In genomic region chr17:55932635-55933034, GRCm38 (mm10) we compare ENCODE assay signal across 1 mouse cellular context.
TF ChIP-seq lines count a peak whose summit lies in the region.

No protein-coding gene starts in this region.

TF ChIP-seq in MEL, 35 proteins besides CTCF, POLR2A, EP300 and RAD21 (continued from another document):
- TF ChIP-seq SMC3 (IDR thresholded peaks at IDR 0.05; ENCODE audit: low read depth, low read length) (no peak), USF1 (IDR thresholded peaks at IDR 0.05; ENCODE audit: low read depth, low read length) (no peak), KAT2A (conservative IDR thresholded peaks at IDR 0.05; ENCODE audit: low read depth, low read length) (no peak), POLR2AphosphoS2 (IDR thresholded peaks at IDR 0.05; ENCODE audit: low read length) (no peak), ZMIZ1 (IDR thresholded peaks at IDR 0.05; ENCODE audit: low read depth, low read length) (no peak), MAX (IDR thresholded peaks at IDR 0.05; ENCODE audit: low read length) (no peak; the same call in 1 of the 2 replicates), TBP (IDR thresholded peaks at IDR 0.05; ENCODE audit: low read depth, low read length) (peak; percentile 65), TAL1 (IDR thresholded peaks at IDR 0.05; ENCODE audit: low read length) (peak; percentile 94), HCFC1 (IDR thresholded peaks at IDR 0.05; ENCODE audit: low read depth, low read length) (peak; percentile 42; the same call in 1 of the 2 replicates), MAZ (IDR thresholded peaks at IDR 0.05; ENCODE audit: low read depth, low read length) (no peak; the same call in none of the 2 replicates), MEF2A (IDR thresholded peaks at IDR 0.05; ENCODE audit: extremely low read depth, insufficient replicate concordance, low read depth, low read length, poor library complexity, severe bottlenecking) (no peak), MXI1 (IDR thresholded peaks at IDR 0.05; ENCODE audit: low read depth, low read length) (no peak), POLR2AphosphoS5 (IDR thresholded peaks at IDR 0.05; ENCODE audit: borderline replicate concordance, low read depth, low read length) (no peak; the same call in 1 of the 2 replicates), BHLHE40 (IDR thresholded peaks at IDR 0.05; ENCODE audit: borderline replicate concordance, low read depth, low read length) (peak; percentile 74; the same call in 1 of the 2 replicates), MYB (IDR thresholded peaks at IDR 0.05; ENCODE audit: low read depth, low read length) (no peak), ELF1 (IDR thresholded peaks at IDR 0.05; ENCODE audit: low read depth, low read length) (0 out of 2 replicates have a peak, but pooled peaks have one; percentile 17), ETS1 (IDR thresholded peaks at IDR 0.05; ENCODE audit: low read depth, low read length) (peak; percentile 88), NRF1 (IDR thresholded peaks at IDR 0.05; ENCODE audit: insufficient read depth, low read depth, low read length, poor library complexity, severe bottlenecking) (no peak), RCOR1 (IDR thresholded peaks at IDR 0.05; ENCODE audit: low read depth, low read length) (peak; percentile 39; the same call in 1 of the 2 replicates), JUND (IDR thresholded peaks at IDR 0.05; ENCODE audit: low read depth, low read length) (0 out of 2 replicates have a peak, but pooled peaks have one; percentile 7), CHD1 (IDR thresholded peaks at IDR 0.05; ENCODE audit: low read depth, low read length) (no peak), MYC (IDR thresholded peaks at IDR 0.05; ENCODE audit: low read depth, low read length) (0 out of 2 replicates have a peak, but pooled peaks have one; percentile 65), ZC3H11A (IDR thresholded peaks at IDR 0.05; ENCODE audit: low read depth, low read length) (no peak), TCF12 (IDR thresholded peaks at IDR 0.05; ENCODE audit: low read depth, low read length) (peak; percentile 96), CHD2 (IDR thresholded peaks at IDR 0.05; ENCODE audit: low read length) (no peak), UBTF (IDR thresholded peaks at IDR 0.05; ENCODE audit: borderline replicate concordance, insufficient read depth, low read depth, low read length) (no peak), ZKSCAN1 (IDR thresholded peaks at IDR 0.05; ENCODE audit: low read depth, low read length) (no peak), GABPA (IDR thresholded peaks at IDR 0.05; ENCODE audit: low read depth, low read length) (no peak)
